Mouse (Mus musculus) bone marrow, adult 2 months (tissue): ENCODE measurements at regions not wholly inside any gene's neighbourhood (a gene's known extent, or its start where the extent isn't known, plus 50 kb on each side); places are given as distances from the start of the nearest gene placed in this dataset.

Source experiments
- H3K27ac ChIP-seq: fragments of 200-500 bp; 2 replicates; pipeline ENCODE4 v1.5.1; 2012; ENCODE audit warnings: low read depth, mild to moderate bottlenecking, control low read depth, inconsistent platforms, low read length; ENCODE audit not compliant: control insufficient read depth, poor library complexity, insufficient read depth
- H3K4me1 ChIP-seq: fragments of 200-500 bp; 2 replicates; pipeline ENCODE4 v1.6.1; 2011; ENCODE audit warnings: low read length; ENCODE audit not compliant: control insufficient read depth, insufficient read depth
- H3K4me3 ChIP-seq: fragments of 200-500 bp; replicated peaks from 2 replicates; pipeline ENCODE3; 2011; ENCODE audit warnings: mild to moderate bottlenecking, low read depth, low read length, control low read depth; ENCODE audit not compliant: control insufficient read depth
- CTCF ChIP-seq: fragments of 200-500 bp; IDR thresholded peaks from 2 replicates; pipeline ENCODE4 v1.5.1; 2011; ENCODE audit warnings: low read length, control low read depth; ENCODE audit not compliant: control insufficient read depth, insufficient read depth
- POLR2A ChIP-seq: fragments of 200-500 bp; IDR thresholded peaks from 2 replicates; pipeline ENCODE4 v1.6.1; 2011; ENCODE audit warnings: low read depth, mild to moderate bottlenecking, control low read depth, low read length, borderline replicate concordance; ENCODE audit not compliant: control insufficient read depth
- WGBS: fragments of 180-500 bp; shearing (Covaris S2); methylation state at CpG from one replicate; pipeline ENCODE4 v1.1.7; 2018; 5-methylcytosine and 5-hydroxymethylcytosine counted together

- Histone ChIP-seq H3K4me1 (no peaks in the 10 kb centered on the region; the same call in 1 of the 2 replicates), H3K27ac (no peak overlapping the region), H3K4me3 (no peak overlapping the region)
- TF ChIP-seq CTCF = no peak
- 18% methylated on average over 10 of the region's 10 CpGs for WGBS
Observed at GRCm38 (mm10) chr4:31642593-31643290, 321.2 kb upstream of the Map3k7 start.

GRCm38 (mm10) chr4:31648631-31649368 is 315.1 kb upstream of the Map3k7 start:
- Histone ChIP-seq H3K4me3 (no peak overlapping the region), H3K4me1 (no peaks in the 10 kb centered on the region), H3K27ac (no peak overlapping the region)
- 85% methylated on average over 8 of the region's 8 CpGs for WGBS
- no peak for TF ChIP-seq POLR2A
- TF ChIP-seq CTCF = no peak

GRCm38 (mm10) chr4:31655364-31656106 is 308.4 kb upstream of the Map3k7 start:
- TF ChIP-seq POLR2A (no peak), CTCF (no peak)
- H3K27ac ChIP-seq = no peak overlapping the region
- H3K4me1 ChIP-seq = no peaks in the 10 kb centered on the region
- no peak overlapping the region for H3K4me3 ChIP-seq
- WGBS = 82% methylated on average over 11 of the region's 11 CpGs

GRCm38 (mm10) chr4:31656111-31656510 is 307.8 kb upstream of the Map3k7 start:
- no peak overlapping the region for H3K4me3 ChIP-seq
- no peak overlapping the region for H3K27ac ChIP-seq
- 78% methylated on average over 8 of the region's 8 CpGs for WGBS
- no peaks in the 10 kb centered on the region for H3K4me1 ChIP-seq
- no peak for TF ChIP-seq POLR2A

- H3K27ac ChIP-seq = no peak overlapping the region
- TF ChIP-seq POLR2A (no peak), CTCF (no peak)
- H3K4me1 ChIP-seq = no peaks in the 10 kb centered on the region
- no peak overlapping the region for H3K4me3 ChIP-seq
- WGBS = 47% methylated on average over 5 of the region's 5 CpGs
Observed at GRCm38 (mm10) chr4:31658820-31659219, 305.1 kb upstream of the Map3k7 start.

GRCm38 (mm10) chr4:31660896-31661295 is 303.0 kb upstream of the Map3k7 start:
- WGBS = 69% methylated on average over 4 of the region's 4 CpGs
- TF ChIP-seq POLR2A = no peak
- Histone ChIP-seq H3K27ac (no peak overlapping the region), H3K4me3 (no peak overlapping the region), H3K4me1 (no peaks in the 10 kb centered on the region)

GRCm38 (mm10) chr4:31671530-31672170 is 292.2 kb upstream of the Map3k7 start:
- Histone ChIP-seq H3K4me1 (no peaks in the 10 kb centered on the region), H3K27ac (no peak overlapping the region), H3K4me3 (no peak overlapping the region)
- no peak for TF ChIP-seq POLR2A
- TF ChIP-seq CTCF = no peak
- WGBS = 77% methylated on average over 6 of the region's 6 CpGs

- WGBS = 85% methylated on average over 9 of the region's 9 CpGs
- no peak for TF ChIP-seq CTCF
- no peak for TF ChIP-seq POLR2A
- no peak overlapping the region for H3K4me3 ChIP-seq
- no peak overlapping the region for H3K27ac ChIP-seq
- no peaks in the 10 kb centered on the region for H3K4me1 ChIP-seq
Observed at GRCm38 (mm10) chr4:31672171-31672841, 291.6 kb upstream of the Map3k7 start.
